Mouse (Mus musculus) forebrain, embryonic 13.5 days (tissue): ENCODE results near the gene Pde1b. TPM values are rescaled to one million over a fixed set of nuclear protein-coding genes. Genes with fewer than 3 reads are reported as not detected.
A peak's percentile ranks its signal among the peaks of the same experiment; 100 is the strongest.

Source experiments
- ATAC-seq: fragments of 200-750 bp; cut with Nextera tagmentation; 2 replicates; pipeline ENCODE4 v1.8.0; 2017
- H3K27ac ChIP-seq: fragments of 300-500 bp; sonication (generic); 2 replicates; pipeline ENCODE4 v1.5.1; 2015; ENCODE audit warnings: inconsistent platforms, mild to moderate bottlenecking, moderate library complexity
- H3K27me3 ChIP-seq: fragments of 300-500 bp; sonication (generic); 2 replicates; pipeline ENCODE4 v1.6.1; 2015; ENCODE audit warnings: mild to moderate bottlenecking, inconsistent platforms
- H3K36me3 ChIP-seq: fragments of 300-500 bp; sonication (generic); 2 replicates; pipeline ENCODE4 v1.6.1; 2015; ENCODE audit warnings: mild to moderate bottlenecking, inconsistent platforms; ENCODE audit not compliant: poor library complexity, severe bottlenecking
- H3K4me1 ChIP-seq: fragments of 300-500 bp; sonication (generic); 2 replicates; pipeline ENCODE4 v1.6.1; 2015; ENCODE audit warnings: inconsistent platforms
- H3K4me2 ChIP-seq: fragments of 300-500 bp; sonication (generic); 2 replicates; pipeline ENCODE4 v1.6.1; 2015; ENCODE audit warnings: inconsistent platforms, mild to moderate bottlenecking, moderate library complexity
- H3K4me3 ChIP-seq: fragments of 300-500 bp; sonication (generic); 2 replicates; pipeline ENCODE4 v1.5.1; 2015; ENCODE audit warnings: mild to moderate bottlenecking, inconsistent platforms
- H3K9ac ChIP-seq: fragments of 300-500 bp; sonication (generic); 2 replicates; pipeline ENCODE4 v1.6.1; 2015; ENCODE audit warnings: mild to moderate bottlenecking, inconsistent platforms
- H3K9me3 ChIP-seq: fragments of 300-500 bp; sonication (generic); replicated peaks from 2 replicates; pipeline ENCODE4 v1.6.1; 2016; ENCODE audit warnings: inconsistent platforms
- WGBS: fragments of 180-500 bp; shearing (Covaris S2); methylation state at CpG from one replicate; pipeline ENCODE4 v1.1.7; 2015; 5-methylcytosine and 5-hydroxymethylcytosine counted together
- polyA plus RNA-seq: library from polyadenylated mRNA; unstranded; fragments of >200 nt; fragmentation: Nextera tagmentation; extraction: Ambion mirVana; gene quantifications from 2 replicates; pipeline ENCODE4 v1.2.1, GENCODE M21; 2015

Pde1b gene
- polyA plus RNA-seq, 1 experiment from 2014 or later = 61.6 TPM

DNA sequence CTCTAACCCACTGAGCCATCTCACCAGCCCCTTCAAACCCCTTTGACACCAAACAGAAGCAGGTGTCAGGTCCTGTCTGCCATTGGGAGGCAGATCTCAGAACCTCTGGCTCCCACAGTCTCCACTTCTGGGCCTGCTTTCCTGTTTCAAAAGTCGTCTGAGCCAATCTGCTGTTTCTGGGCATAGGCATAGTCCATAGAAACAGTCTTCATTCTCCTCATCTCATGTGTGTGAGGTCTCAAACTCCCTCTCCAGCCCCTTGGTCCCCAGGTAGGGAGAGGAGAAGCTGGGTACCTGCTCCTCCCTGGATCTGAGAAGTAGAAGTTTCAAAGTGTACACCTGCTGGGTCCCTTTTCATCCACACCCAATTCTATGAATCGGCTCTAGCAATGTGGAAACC lies 33.6 kb downstream of the Pde1b start:
- Histone ChIP-seq H3K4me2 (peak overlapping the region; percentile 91), H3K9me3 (no peaks in the 10 kb centered on the region), H3K27me3 (no peaks in the 10 kb centered on the region), H3K27ac (peak overlapping the region; percentile 35; the same call in 1 of the 2 replicates), H3K9ac (peak overlapping the region; percentile 81), H3K36me3 (peaks cover 6% of the 10 kb centered on the region; the same call in 1 of the 2 replicates), H3K4me1 (peaks cover 36% of the 10 kb centered on the region), H3K4me3 (peak overlapping the region; percentile 81)
- ATAC-seq = no peak
- WGBS = 25% methylated on average over 2 of the region's 2 CpGs

DNA sequence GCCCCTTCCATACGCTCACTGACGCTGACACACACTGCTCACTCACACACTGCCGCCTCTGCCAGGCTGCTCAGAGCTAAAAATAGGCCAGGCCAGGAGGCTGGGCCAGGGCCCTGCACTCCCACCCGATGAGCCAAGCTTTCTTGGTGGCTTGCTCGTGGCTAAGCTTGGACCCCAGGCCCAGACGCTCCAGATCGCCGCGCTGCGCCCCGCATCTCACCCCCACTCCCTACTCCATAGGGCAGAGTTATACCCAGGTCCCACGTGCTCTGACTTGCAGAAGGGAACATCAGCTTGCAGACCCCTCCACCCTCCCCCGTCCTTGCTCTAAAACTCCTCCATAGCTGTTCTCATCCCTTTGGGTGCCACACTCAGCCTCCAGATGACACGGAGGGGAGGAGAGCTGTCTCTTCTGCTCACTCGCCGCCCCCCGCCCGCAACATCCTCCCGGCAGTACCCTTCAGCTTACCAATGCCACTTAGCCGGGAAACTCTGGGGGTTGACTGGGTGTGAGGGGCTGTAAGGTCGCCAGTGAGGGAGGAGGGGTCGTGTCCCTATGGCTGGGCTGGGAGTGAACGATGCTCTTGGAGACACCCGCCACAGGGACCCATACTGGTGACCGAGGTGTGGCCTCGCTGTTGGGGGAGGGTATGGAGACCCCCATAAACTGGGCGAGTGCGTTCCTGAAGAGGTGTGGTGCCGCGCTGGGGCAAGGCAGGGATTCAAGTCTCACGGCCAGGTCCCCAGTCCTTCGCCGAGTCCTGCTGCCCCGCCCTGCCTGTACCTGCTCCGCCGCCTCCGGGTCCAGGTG lies 34.4 kb downstream of the Pde1b start:
- Histone ChIP-seq H3K9ac (peak overlapping the region; percentile 81), H3K36me3 (0 out of 2 replicates have a peak, but pooled peaks cover under 1% of the 10 kb centered on the region), H3K4me3 (peak overlapping the region; percentile 81), H3K27me3 (no peaks in the 10 kb centered on the region), H3K4me2 (peak overlapping the region; percentile 91), H3K9me3 (no peaks in the 10 kb centered on the region), H3K4me1 (peaks cover 36% of the 10 kb centered on the region), H3K27ac (peak overlapping the region; percentile 35)
- peak; percentile 70 for ATAC-seq
- under 1% methylated on average over 35 of the region's 37 CpGs for WGBS

DNA sequence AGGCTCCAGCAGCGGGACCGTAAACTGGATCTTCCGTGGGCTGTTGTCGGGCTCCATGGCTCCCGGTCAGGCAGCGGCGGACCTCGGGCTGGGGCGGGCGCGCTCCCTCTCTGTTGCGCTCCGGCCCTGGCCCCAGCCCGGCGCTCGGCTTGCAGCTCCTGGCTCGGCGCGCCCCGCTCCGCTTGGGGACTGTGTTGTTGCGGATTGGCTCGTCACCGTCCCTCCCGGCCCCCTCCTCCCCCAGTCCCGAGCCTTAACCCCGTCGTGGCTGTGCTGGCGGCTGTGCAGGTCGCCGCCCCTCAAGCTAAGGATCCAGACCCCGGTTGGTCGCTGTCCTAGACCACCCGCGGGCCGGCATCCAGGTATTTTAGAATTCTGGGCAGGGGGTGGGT lies 35.0 kb downstream of the Pde1b start, which contains the start of gene Ppp1r1a:
Gene Ppp1r1a (minus strand): TSS at position 182 of the 392 bp plus-strand sequence.
- no peaks in the 10 kb centered on the region for H3K36me3 ChIP-seq
- peak within 1 kb of the TSS; percentile 81 for H3K9ac ChIP-seq
- H3K4me1 ChIP-seq = peaks cover 36% of the 10 kb centered on the region
- under 1% methylated on average over 22 of the region's 36 CpGs for WGBS
- H3K27ac ChIP-seq = peak within 1 kb of the TSS; percentile 35
- ATAC-seq = peak; percentile 92
- H3K4me3 ChIP-seq = peak within 1 kb of the TSS; percentile 81
- H3K27me3 ChIP-seq = no peaks in the 10 kb centered on the region
- no peaks in the 10 kb centered on the region for H3K9me3 ChIP-seq
- H3K4me2 ChIP-seq = peak within 1 kb of the TSS; percentile 91

DNA sequence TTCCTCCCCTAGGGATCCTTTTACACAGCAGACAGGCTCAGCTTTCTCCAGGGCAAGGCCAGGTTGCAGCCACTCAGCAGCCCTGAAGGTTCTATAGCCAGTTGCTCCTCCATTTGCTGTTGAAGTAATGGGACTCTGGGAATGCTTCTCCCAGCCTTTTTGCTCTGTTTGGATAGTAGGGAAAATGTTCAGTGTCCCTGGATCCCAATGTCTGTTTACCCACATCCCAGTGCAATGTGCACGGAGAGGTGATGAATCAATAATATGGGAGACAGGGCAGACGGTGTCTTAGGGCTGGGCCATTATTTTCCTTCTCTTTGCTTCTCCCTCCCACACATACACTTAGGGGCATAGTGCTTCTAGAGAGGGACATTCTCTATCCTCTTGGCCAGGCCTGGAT lies 36.4 kb downstream of the Pde1b start:
- H3K4me3 ChIP-seq = no peak overlapping the region
- H3K27ac ChIP-seq = no peak overlapping the region
- H3K27me3 ChIP-seq = no peaks in the 10 kb centered on the region
- no peak for ATAC-seq
- H3K9me3 ChIP-seq = no peaks in the 10 kb centered on the region
- WGBS = 61% methylated on average over 2 of the region's 2 CpGs
- H3K4me1 ChIP-seq = peaks cover 36% of the 10 kb centered on the region
- H3K9ac ChIP-seq = no peak overlapping the region
- H3K4me2 ChIP-seq = no peak overlapping the region
- H3K36me3 ChIP-seq = no peaks in the 10 kb centered on the region

DNA sequence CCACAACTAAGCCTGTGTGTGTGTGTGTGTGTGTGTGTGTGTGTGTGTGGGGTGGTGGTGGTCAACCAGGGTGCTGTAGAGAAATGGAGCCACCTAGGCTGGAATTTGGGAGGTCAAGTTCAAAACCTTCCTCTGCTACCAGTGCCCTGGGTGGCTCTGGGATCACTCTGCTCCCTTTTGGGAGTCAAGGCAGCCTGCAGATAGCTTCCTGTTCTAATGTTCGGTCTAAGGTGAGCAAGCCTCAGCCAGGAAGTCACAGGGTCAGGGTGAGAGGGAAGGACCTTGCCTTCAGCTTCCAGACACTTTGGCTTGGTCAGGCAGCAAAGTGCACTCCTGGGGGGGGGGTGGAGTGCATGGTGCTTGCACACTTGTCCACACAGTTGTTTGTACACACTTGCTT lies 37.8 kb downstream of the Pde1b start:
- Histone ChIP-seq H3K4me3 (no peak overlapping the region), H3K27me3 (no peaks in the 10 kb centered on the region), H3K27ac (no peak overlapping the region), H3K4me1 (peaks cover 28% of the 10 kb centered on the region), H3K36me3 (no peaks in the 10 kb centered on the region), H3K4me2 (no peak overlapping the region), H3K9me3 (no peaks in the 10 kb centered on the region), H3K9ac (no peak overlapping the region)
- 81% methylated on average over 1 of the region's 1 CpGs for WGBS
- no peak for ATAC-seq

DNA sequence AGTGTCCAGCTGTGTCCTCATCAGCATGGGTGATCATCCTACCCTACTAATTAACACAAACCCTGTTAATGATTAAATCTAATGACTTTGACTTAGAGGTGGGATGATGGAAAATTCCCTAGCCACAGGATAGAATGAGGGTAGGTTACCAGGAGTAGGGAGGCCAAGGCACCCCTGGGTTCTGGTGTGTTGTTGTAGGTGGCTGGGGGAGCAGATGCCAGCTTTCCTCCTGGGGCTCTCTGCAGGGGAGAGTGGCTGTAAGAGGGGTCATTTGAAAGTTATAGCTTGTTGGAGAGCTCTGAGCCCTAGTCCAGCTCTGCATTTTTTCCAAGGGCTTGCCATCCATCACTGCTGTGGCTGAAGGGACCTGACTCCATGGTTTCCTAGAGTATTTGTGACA lies 39.7 kb downstream of the Pde1b start:
- H3K27ac ChIP-seq = no peak overlapping the region
- H3K9me3 ChIP-seq = no peaks in the 10 kb centered on the region

DNA sequence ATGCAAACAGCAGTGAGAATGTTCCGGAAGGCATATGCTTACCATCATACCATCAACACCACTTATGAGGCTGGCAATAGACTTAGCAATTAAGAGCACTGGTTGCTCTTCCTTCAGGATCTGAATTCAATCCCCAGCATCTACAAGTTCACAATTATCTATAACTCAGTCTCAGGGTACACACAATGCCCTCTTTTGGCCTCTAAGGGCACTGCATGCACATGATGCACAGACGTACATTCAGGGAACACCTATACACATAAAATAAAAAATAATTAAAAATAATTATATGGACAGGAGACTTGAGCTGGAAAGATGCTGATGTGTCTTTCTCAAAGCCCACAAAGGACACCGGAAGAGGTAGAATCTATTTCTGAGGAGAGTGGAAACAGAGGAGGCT lies 45.1 kb downstream of the Pde1b start:
- ATAC-seq = no peak
- Histone ChIP-seq H3K27me3 (no peaks in the 10 kb centered on the region), H3K27ac (no peak overlapping the region), H3K4me3 (no peak overlapping the region), H3K9ac (no peak overlapping the region), H3K9me3 (no peaks in the 10 kb centered on the region), H3K4me2 (no peak overlapping the region), H3K36me3 (no peaks in the 10 kb centered on the region), H3K4me1 (no peaks in the 10 kb centered on the region)
- 88% methylated on average over 3 of the region's 3 CpGs for WGBS

More for the DNA sequence above, 39.7 kb downstream of the Pde1b start:
- Histone ChIP-seq H3K4me3 (no peak overlapping the region), H3K4me1 (peaks cover 14% of the 10 kb centered on the region; the same call in 1 of the 2 replicates), H3K27me3 (no peaks in the 10 kb centered on the region), H3K9ac (no peak overlapping the region), H3K36me3 (no peaks in the 10 kb centered on the region), H3K4me2 (no peak overlapping the region)
- ATAC-seq = no peak

DNA sequence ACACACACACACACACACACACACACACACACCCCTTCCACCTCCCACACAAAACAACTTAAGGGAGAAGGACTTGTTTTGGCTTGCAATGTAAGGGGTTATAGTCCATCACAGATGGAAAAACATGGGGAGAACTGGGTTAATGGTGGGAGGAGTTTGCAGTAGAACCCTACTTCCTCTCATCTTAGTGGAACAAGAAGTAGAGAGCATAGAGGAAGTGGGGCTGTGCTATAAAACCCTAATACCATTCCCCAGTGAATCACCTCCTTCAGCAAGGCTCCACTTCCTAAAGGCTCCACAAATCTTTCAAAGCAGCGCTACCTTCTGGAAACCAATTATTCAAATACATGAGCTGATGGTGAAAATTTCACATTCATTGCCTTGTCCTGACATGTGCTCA lies 46.6 kb downstream of the Pde1b start:
- Histone ChIP-seq H3K9me3 (no peaks in the 10 kb centered on the region), H3K4me2 (no peak overlapping the region), H3K36me3 (no peaks in the 10 kb centered on the region), H3K9ac (no peak overlapping the region), H3K27me3 (no peaks in the 10 kb centered on the region), H3K4me1 (no peaks in the 10 kb centered on the region), H3K27ac (no peak overlapping the region), H3K4me3 (no peak overlapping the region)
- no peak for ATAC-seq
- 92% methylated on average over 1 of the region's 1 CpGs for WGBS

DNA sequence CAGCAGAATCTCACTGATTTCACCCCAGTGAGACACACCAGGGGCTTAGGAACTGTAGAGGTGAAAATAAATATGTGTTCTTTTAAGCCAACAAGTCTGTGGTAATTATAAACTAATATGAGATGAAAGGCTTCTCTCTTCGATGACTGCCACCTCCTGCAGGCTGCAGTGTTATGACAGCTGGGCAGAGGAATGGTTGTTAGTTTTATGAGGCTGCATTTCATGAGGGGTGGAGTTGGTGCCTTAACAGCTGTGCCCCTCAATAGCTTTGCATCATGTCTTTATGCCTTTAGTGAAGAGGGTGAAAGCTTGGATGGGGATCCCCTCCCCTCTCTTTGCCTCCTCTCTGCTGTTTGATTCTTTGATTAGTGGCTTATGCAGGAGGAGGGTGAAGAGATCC lies 48.2 kb downstream of the Pde1b start:
- H3K36me3 ChIP-seq = no peaks in the 10 kb centered on the region
- H3K9ac ChIP-seq = no peak overlapping the region
- H3K4me3 ChIP-seq = no peak overlapping the region
- no peaks in the 10 kb centered on the region for H3K9me3 ChIP-seq
- no peak overlapping the region for H3K27ac ChIP-seq
- H3K27me3 ChIP-seq = no peaks in the 10 kb centered on the region
- no peak for ATAC-seq
- 33% methylated on average over 1 of the region's 1 CpGs for WGBS
- H3K4me2 ChIP-seq = no peak overlapping the region
- H3K4me1 ChIP-seq = no peaks in the 10 kb centered on the region

DNA sequence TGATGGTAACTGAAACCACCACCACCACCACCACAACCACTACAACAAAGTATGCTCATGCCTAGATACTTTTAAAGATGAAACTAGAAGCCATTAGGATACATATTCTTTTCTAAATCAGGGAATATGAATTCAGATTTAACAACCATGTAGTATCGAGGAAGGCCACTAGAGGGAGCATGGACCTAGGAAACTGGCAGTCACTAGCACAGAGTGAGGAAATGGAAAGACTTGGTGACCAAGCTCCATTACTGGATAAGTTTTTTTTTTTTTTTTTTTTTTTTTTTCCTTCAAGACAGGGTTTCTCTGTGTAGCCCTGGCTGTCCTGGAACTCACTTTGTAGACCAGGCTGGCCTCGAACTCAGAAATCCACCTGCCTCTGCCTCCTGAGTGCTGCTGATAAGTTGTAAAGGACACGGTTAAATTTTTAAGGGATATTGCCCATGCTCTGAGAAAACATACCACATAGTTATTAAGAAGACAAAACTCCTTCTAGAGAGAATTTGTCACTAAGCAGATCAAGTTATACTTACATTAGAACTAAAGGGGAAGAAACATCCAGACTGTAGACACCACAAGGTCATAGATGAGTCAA lies 49.4 kb downstream of the Pde1b start:
- Histone ChIP-seq H3K27me3 (no peaks in the 10 kb centered on the region), H3K9ac (no peak overlapping the region), H3K36me3 (no peaks in the 10 kb centered on the region), H3K4me3 (no peak overlapping the region), H3K4me2 (no peak overlapping the region), H3K4me1 (no peaks in the 10 kb centered on the region), H3K9me3 (no peaks in the 10 kb centered on the region), H3K27ac (no peak overlapping the region)
- ATAC-seq = peak; percentile 75
- 47% methylated on average over 3 of the region's 3 CpGs for WGBS

DNA sequence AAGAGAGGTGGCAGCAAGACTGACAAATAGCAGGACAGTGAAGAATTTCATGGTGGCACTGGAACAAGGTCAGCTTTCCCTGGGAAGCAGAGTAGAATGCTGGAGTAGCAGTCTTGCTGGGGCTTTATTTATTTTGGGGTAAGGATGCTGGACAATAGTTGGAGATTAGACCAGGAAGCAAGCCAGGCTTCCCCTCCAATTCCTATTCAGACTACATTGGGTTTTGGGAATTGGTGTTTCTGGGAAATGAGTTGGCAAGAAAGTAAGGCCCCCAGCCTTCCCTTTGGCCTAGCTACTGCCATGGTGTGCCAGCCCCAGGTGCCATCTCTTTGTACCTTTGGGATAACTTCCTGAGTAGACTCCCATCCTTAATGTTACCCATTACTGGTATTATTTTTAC lies 62.1 kb downstream of the Pde1b start, which contains the start of gene Glycam1:
Gene Glycam1 (minus strand): TSS at position 101 of the 400 bp plus-strand sequence.
- no peak for ATAC-seq
- Histone ChIP-seq H3K4me3 (no peak within 1 kb of the TSS), H3K4me1 (no peaks in the 10 kb centered on the region), H3K4me2 (no peak within 1 kb of the TSS), H3K36me3 (no peaks in the 10 kb centered on the region), H3K9ac (no peak within 1 kb of the TSS), H3K9me3 (no peaks in the 10 kb centered on the region), H3K27me3 (no peaks in the 10 kb centered on the region), H3K27ac (no peak within 1 kb of the TSS)
